20 mouse cellular contexts compared by ENCODE assay signal in the genomic region with DNA sequence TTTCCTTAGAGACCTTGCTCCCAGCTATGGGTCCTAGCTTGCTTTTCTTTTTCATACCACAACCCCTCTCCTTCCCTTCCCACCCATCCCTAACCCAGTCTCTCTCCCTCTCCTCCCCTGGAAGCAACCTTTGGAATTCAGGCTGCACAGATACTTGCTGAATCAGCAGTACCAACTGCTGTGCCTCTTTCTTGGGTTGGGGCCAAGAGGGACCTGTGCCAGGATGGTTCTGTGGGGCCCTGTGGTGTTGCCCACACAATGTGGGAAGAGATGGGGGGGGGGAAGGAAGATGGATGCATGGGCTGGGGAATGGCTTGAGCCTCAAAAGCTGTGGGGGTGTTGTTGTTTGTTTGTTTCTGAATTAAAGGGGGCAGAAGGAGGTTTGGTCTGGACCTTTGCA. TPM values are rescaled to one million over a fixed set of nuclear protein-coding genes. Genes with fewer than 3 reads are reported as not detected.
DNase-seq lines count a peak whose midpoint lies in the region; ATAC-seq lines count a peak whose summit lies in the region.
"Had no signal": no experiment of that assay in that cellular context is flagged by ENCODE, and none has a peak within 500 bp of the region (broad histone marks: within the 10 kb centered on the region; RNA-seq: fewer than 3 reads in every experiment).

No protein-coding gene starts in this region.

- intact Hi-C loops in left cerebral cortex, postnatal 4 days (cut with DNase I) = no loop called here

- no peaks in the 10 kb centered on the region for H3K27me3 ChIP-seq in hindbrain, embryonic 14.5 days (ENCODE audit: control insufficient read depth, insufficient read depth, low read length)
- peaks cover 12% of the 10 kb centered on the region; the same call in 1 of the 2 replicates for H3K27me3 ChIP-seq in hindbrain, embryonic 13.5 days
- H3K27me3 ChIP-seq in neural tube, embryonic 14.5 days (ENCODE audit: control insufficient read depth, insufficient read depth, low read length) = no peaks in the 10 kb centered on the region; the same call in 1 of the 2 replicates
- H3K27me3 ChIP-seq: midbrain, embryonic 15.5 days had no signal

- H3K9me3 ChIP-seq in hindbrain, embryonic 14.5 days (ENCODE audit: control insufficient read depth, low read length) = no peaks in the 10 kb centered on the region
- no peaks in the 10 kb centered on the region for H3K9me3 ChIP-seq in hindbrain, embryonic 13.5 days
- no peaks in the 10 kb centered on the region for H3K9me3 ChIP-seq in neural tube, embryonic 14.5 days (ENCODE audit: control insufficient read depth, low read length)
- H3K9me3 ChIP-seq: forebrain, embryonic 10.5 days; hindbrain, embryonic 12.5 days; limb, embryonic 10.5 days; midbrain, embryonic 15.5 days had no signal

- 0 out of 2 replicates have a peak, but pooled peaks cover 5% of the 10 kb centered on the region for H3K36me3 ChIP-seq in hindbrain, embryonic 14.5 days (replicated peaks; ENCODE audit: control insufficient read depth, insufficient read depth)
- H3K36me3 ChIP-seq in hindbrain, embryonic 13.5 days = no peaks in the 10 kb centered on the region
- no peaks in the 10 kb centered on the region for H3K36me3 ChIP-seq in neural tube, embryonic 14.5 days (ENCODE audit: control insufficient read depth, insufficient read depth, low read length)
- H3K36me3 ChIP-seq: forebrain, embryonic 10.5 days; hindbrain, embryonic 12.5 days; limb, embryonic 10.5 days; midbrain, embryonic 15.5 days had no signal

- H3K4me1 ChIP-seq in hindbrain, embryonic 14.5 days (replicated peaks; ENCODE audit: control insufficient read depth, insufficient read depth, low read length) = peaks cover 40% of the 10 kb centered on the region
- H3K4me1 ChIP-seq in hindbrain, embryonic 13.5 days (replicated peaks) = peaks cover 67% of the 10 kb centered on the region
- peaks cover 8% of the 10 kb centered on the region; the same call in 1 of the 2 replicates for H3K4me1 ChIP-seq in neural tube, embryonic 14.5 days (ENCODE audit: control insufficient read depth, insufficient read depth, low read length)

- H3K4me3 ChIP-seq in hindbrain, embryonic 14.5 days (replicated peaks; ENCODE audit: low read length) = no peak overlapping the region
- H3K4me3 ChIP-seq in hindbrain, embryonic 13.5 days = no peak overlapping the region
- no peak overlapping the region for H3K4me3 ChIP-seq in neural tube, embryonic 14.5 days (ENCODE audit: low read depth, low read length)
- H3K4me3 ChIP-seq: forebrain, embryonic 10.5 days; heart, adult 2 months; hindbrain, embryonic 12.5 days; limb, embryonic 10.5 days; midbrain, embryonic 15.5 days had no signal

- H3K4me2 ChIP-seq in hindbrain, embryonic 14.5 days (replicated peaks) = peak overlapping the region; percentile 65; the same call in 1 of the 2 replicates
- H3K4me2 ChIP-seq in hindbrain, embryonic 13.5 days = no peak overlapping the region
- H3K4me2 ChIP-seq in neural tube, embryonic 14.5 days (ENCODE audit: low read depth, low read length) = peak overlapping the region; percentile 11; the same call in 1 of the 2 replicates
- H3K4me2 ChIP-seq: hindbrain, embryonic 12.5 days; liver, embryonic 11.5 days; midbrain, embryonic 15.5 days had no signal

- no peak for ATAC-seq in hindbrain, embryonic 14.5 days (ENCODE audit: low FRiP score)
- ATAC-seq in hindbrain, embryonic 13.5 days (ENCODE audit: low FRiP score) = no peak
- ATAC-seq in neural tube, embryonic 14.5 days (ENCODE audit: low read depth) = no peak
- ATAC-seq: midbrain, embryonic 15.5 days had no signal

- no peak overlapping the region for H3K9ac ChIP-seq in hindbrain, embryonic 14.5 days
- H3K9ac ChIP-seq in hindbrain, embryonic 13.5 days = no peak overlapping the region
- no peak overlapping the region for H3K9ac ChIP-seq in neural tube, embryonic 14.5 days (replicated peaks; ENCODE audit: low read depth, low read length)
- H3K9ac ChIP-seq: hindbrain, embryonic 12.5 days; midbrain, embryonic 15.5 days had no signal

- H3K27ac ChIP-seq in hindbrain, embryonic 14.5 days = no peak overlapping the region
- no peak overlapping the region for H3K27ac ChIP-seq in hindbrain, embryonic 13.5 days
- H3K27ac ChIP-seq in neural tube, embryonic 14.5 days (ENCODE audit: low read depth, low read length) = no peak overlapping the region
- H3K27ac ChIP-seq: forebrain, embryonic 10.5 days; heart, adult 2 months; hindbrain, embryonic 12.5 days; kidney, postnatal 0 days; limb, embryonic 10.5 days; midbrain, embryonic 15.5 days had no signal

- no peak for DNase-seq in hindbrain, embryonic 14.5 days (ENCODE audit: low spot score)
- DNase-seq in left cerebral cortex, postnatal 4 days = peak; percentile 56
- no peak for DNase-seq in left cerebral cortex, adult 11 months (ENCODE audit: low spot score)
- peak; percentile 19 for DNase-seq in kidney, adult 9 months
- no peak for DNase-seq in adrenal gland, adult 18-20 months (ENCODE audit: low spot score in 2 of 2)
- DNase-seq: adrenal gland, postnatal 10 days; B cell, adult 2 months; cerebellum, adult 8-10 months; gastrocnemius, postnatal 10 days; heart, adult 2 months; lung, adult 2 months had no signal

RNA-seq across cellular contexts. Expression of a gene that starts 5.2 kb away (rescaled TPM):
- polyA plus RNA-seq in hindbrain, embryonic 14.5 days (2014; fragmentation: Nextera tagmentation; extraction: Ambion mirVana) = 17.3 and 19.7 TPM in 2 replicates
- polyA plus RNA-seq in hindbrain, embryonic 13.5 days (2015; fragmentation: Nextera tagmentation; extraction: Ambion mirVana) = 11.8 and 12.0 TPM in 2 replicates
- total RNA-seq in left cerebral cortex, postnatal 4 days (2021) = 10 to 100 TPM; 34.3 to 38.9 TPM
- polyA plus RNA-seq in neural tube, embryonic 14.5 days (2014; fragmentation: Nextera tagmentation; extraction: Ambion mirVana) = 20.0 and 22.8 TPM in 2 replicates
- 1 to 10 TPM; 4.3 to 5.1 TPM for total RNA-seq in adrenal gland, adult 18-20 months (2021)
- polyA plus RNA-seq: heart, embryonic 16.5 days had no signal

Comparison
In these comparisons a context has a peak if more than half of its experiments do, and no peak if none do; other contexts are left out.
1. DNase-seq: peak in left cerebral cortex, postnatal 4 days (single experiment) and kidney, adult 9 months (single experiment); none in hindbrain, embryonic 14.5 days (single experiment), left cerebral cortex, adult 11 months (single experiment) and adrenal gland, adult 18-20 months (0 of 2).